Mouse (Mus musculus) induced T-regulatory cell, adult 2 months (primary cell): Measurements from ENCODE around the gene Gbp3.
A peak's percentile ranks its signal among the peaks of the same experiment; 100 is the strongest.
"Not testable (repeated sequence)": the region's sequence is repeated elsewhere in the genome, so short reads cannot be mapped to it uniquely, and the experiment has no call there.

Experiments used
- DNase-seq: peaks from one replicate; pipeline ENCODE4 v3.0.0-alpha.2; 2012; ENCODE audit warnings: low read depth

Gbp3 gene

DNA sequence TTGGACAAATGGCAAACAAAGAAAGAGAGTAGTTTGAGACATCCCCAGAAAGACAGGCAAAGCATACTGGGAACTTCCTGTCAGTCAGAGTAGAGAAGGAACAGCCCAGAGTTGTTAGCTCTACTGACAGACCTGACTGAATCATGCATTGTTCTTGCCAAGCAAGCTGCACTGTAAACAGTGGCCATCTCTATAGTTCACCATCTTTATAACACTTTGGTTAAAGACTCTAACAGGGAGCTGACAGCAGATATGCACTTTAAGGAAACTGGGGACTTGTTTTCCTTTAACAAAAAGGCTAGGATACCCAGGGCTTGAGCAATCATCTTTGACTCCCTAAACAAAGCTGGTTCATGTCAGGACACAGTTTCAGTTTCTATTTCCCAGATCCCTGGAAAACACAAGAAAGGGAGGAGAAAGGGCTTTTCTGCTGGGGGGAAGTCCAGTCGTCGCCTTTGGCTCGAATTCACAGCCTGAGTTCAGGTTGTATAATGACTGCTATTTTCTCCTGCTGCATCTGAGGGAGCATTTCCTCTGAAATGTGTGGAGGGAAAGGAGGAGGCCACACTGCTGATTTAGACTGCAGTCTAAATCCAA is at the start of gene Gbp3:
Gbp3 (plus strand) TSS at position 395 of the 597 bp plus-strand sequence.
- peak; percentile 71 for DNase-seq

DNA sequence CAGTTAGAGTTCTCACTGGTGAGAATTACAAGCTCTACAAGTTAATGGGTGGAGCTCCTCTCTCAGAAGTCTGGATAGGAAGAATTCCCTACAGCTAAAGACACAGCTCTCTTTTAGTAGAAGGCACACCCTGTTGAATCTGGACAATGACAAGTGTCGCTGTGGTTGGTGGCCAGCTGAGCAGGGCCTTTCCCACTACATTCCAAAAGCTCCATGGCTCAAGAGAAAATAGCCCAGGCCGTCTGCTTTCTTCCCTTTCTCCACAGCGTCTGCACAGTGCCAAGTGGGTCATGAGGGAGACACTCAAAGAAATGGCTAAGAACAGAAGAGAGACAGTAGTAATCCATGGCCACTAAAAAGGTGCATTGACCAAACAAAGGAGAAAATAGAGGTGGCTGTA is 31.7 kb upstream of the Gbp3 start:
- no peak for DNase-seq

GRCm38 (mm10) chr3:142529597-142529996 is 30.2 kb upstream of the Gbp3 start:
- DNase-seq: no peak

GRCm38 (mm10) chr3:142530087-142530953 is 29.5 kb upstream of the Gbp3 start, which contains the start of gene Gbp7:
TSS of gene Gbp7 (plus strand) at chr3:142530342.
- peak; percentile 92 for DNase-seq

GRCm38 (mm10) chr3:142531595-142531994 is 28.2 kb upstream of the Gbp3 start:
- peak; percentile 56 for DNase-seq

DNA sequence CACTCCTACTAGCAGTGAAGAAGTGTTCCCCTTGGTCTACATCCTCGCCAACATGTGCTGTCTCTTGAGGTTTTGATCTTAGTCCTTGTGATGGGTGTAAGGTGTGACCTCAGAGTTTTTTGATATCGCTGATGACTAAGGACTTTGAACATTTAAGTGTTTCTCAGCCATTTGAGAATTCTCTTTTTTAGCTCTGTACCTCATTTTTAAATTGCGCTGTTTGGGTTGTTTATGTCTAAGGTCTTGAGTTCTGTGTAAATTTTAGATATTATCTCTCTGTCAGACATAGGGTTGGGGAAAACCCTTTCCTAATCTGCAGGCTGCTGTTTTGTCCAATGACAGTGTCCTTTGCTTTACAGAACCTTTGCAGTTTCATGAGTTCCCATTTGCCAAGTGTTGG is 26.6 kb upstream of the Gbp3 start:
- DNase-seq: peak; percentile 83

GRCm38 (mm10) chr3:142535667-142536066 is 24.2 kb upstream of the Gbp3 start:
- no peak for DNase-seq

DNA sequence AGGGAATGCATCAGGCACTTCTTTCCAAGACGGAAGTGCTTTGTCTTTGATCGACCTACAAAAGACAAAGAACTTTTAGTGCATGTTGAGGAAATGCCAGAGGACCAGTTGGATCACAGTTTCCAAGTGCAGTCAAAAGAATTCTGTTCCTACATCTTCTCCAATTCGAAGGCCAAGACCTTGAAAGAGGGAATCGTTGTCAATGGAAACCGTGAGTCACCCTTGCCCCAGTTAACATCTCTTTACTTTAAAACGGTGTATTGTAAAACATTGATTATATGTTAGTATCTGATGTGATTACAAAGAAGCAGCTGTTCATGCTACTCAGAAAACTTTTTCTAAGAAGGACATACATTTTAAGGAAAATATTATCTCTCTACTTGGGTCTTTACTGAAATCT is 18.4 kb upstream of the Gbp3 start:
- DNase-seq: no peak

GRCm38 (mm10) chr3:142542776-142543175 is 17.1 kb upstream of the Gbp3 start:
- DNase-seq: not testable (repeated sequence)

DNA sequence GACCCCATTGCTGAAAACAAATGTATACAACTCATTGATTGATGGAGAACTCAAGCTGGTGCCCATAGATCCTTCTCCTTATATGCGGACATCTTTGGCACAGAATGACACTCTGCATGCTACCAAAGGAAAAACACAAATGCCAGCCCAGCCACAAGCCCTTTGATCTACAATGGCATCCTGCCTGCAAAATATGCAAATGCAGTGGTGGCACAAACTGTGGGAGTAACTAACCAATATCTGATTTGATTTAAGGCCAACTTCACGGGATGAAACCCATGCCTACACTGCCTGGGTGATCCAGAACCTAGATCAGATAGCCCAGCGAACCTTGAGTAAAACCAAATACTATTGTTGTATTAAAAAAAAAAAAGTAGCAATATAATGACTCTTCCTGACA is 13.1 kb upstream of the Gbp3 start:
- peak; percentile 73 for DNase-seq

- peak; percentile 77 for DNase-seq
Measured at GRCm38 (mm10) chr3:142550052-142550676, 9.7 kb upstream of the Gbp3 start.

DNA sequence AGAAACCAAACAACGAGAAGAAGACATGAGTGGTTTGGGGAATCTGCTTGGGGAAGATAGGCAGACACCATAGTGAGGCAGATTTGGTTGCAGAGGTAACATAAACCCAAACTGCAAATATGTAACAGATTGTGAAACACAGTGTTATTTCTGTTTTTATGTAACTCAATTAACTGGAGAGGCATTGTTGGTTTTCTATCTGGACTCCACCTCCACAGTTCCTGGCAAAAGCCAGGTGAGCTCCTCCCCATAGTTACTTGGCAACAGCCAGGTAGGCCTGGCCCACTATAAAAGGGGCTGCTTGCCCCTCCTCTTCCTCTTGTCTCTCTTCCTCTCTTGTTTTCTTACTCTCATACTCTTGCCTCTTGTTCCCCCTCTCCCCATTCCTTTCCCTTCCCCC is 5.2 kb upstream of the Gbp3 start:
- DNase-seq: no peak

DNA sequence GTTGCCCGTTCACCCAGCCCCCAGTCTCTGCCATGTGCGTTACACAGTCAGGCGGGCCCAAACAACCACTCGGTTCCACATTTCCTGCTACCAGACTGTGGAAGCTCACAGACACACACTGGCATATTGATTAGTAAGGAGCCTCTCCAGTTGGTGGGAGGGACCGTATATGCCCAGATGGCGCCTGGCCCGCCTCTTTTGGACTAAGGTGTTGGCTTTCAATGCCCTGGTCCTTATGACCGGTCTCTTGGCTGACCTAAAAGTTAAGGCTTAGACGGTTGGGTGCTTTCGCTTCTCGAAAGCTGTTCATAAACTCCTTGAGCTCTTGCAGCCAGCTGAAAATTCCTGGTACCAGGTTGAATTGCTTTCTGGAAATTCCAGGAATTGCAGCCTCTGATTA is 4.2 kb upstream of the Gbp3 start:
- DNase-seq: no peak

DNA sequence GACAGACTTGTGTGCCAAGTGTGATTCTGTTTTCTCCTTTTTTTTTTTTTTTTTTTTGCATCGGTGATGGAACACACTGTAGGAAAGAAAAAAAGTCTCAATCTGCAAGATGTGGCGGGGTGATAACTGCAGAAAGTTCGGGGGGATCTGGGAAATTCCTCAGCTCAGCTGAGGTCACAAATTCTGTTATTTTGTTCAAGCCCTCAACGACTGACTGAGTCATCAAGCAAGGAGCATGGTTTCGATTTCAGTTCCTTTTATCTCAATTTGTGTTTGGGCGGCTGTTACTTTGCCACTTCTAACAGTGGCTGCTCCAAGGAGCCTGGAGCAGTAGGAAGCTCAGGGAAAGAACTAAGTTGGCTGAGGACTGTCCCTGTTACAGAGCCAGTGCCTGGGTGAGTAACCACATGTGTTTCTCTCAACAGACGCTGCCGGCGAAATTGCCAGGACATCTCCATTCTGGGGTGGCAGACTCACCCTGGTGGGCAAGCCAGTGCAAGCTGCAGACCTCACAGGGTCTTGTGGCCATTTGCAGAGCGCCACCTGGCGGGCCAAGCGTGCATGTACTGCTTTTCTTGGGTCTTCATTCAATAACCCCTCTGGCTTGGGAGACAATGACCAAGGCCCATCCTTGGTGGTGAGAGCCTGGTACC is 596 bp downstream of the Gbp3 start:
- DNase-seq: peak; percentile 96

- peak; percentile 73 for DNase-seq
Measured at GRCm38 (mm10) chr3:142561045-142561646, 1.3 kb downstream of the Gbp3 start.

- DNase-seq: peak; percentile 57
Measured at GRCm38 (mm10) chr3:142561666-142562065, 1.8 kb downstream of the Gbp3 start.

GRCm38 (mm10) chr3:142567490-142567889 is 7.7 kb downstream of the Gbp3 start:
- DNase-seq: not testable (repeated sequence)

DNA sequence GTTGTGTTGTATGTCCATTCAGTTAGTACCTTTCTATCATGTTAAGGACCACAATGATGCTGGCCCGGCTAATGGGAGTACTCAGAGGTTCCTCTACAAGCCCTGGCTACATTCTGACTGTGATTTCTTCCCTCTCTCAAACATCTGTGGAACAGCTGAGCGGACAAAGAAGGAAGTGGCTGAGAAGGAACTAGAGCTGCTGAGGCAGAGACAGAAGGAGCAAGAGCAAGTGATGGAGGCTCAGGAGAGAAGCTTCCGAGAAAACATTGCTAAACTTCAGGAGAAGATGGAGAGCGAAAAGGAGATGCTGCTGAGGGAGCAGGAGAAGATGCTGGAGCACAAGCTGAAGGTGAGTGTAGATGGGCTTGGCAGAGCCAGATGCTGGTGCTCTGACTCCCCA is 10.9 kb downstream of the Gbp3 start:
- DNase-seq: no peak

- no peak for DNase-seq
Measured at GRCm38 (mm10) chr3:142577108-142577507, 17.3 kb downstream of the Gbp3 start.

- no peak for DNase-seq
Measured at GRCm38 (mm10) chr3:142578342-142578741, 18.5 kb downstream of the Gbp3 start.

- DNase-seq: no peak
Measured at GRCm38 (mm10) chr3:142583067-142583466, 23.2 kb downstream of the Gbp3 start.

GRCm38 (mm10) chr3:142587386-142587785 is 27.6 kb downstream of the Gbp3 start:
- peak; percentile 69 for DNase-seq
